Mouse (Mus musculus): ENCODE data around the gene Ace2.

DNA sequence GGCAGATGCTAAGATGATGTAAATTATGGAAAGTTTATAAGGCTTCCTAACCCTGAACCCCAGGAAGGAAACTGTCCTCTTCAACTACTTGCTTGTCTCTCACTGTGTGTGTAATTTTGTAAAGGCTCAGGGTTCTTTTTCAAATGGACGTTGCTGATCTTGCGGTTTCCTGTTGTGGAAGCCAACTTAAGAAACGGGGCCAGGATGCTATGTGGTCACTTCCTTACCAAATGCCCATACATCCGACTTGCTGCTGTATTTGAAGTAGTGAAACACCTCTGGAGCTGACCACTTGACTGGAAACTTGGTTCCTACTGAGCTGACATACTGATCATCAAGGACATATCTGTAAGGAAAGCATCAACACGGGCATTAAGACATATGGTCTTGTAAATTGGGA lies 61.4 kb downstream of the Ace2 start:
- TF ChIP-seq CTCF (IDR thresholded peaks at IDR 0.05; ENCODE audit: borderline replicate concordance, extremely low read depth, insufficient read depth, insufficient read length), result no peak
- no peak for TF ChIP-seq POLR2A (IDR thresholded peaks at IDR 0.05; ENCODE audit: borderline replicate concordance, extremely low read depth, insufficient read depth, insufficient read length, poor library complexity, severe bottlenecking)

All from brain, embryonic 14.5 days (tissue).